Mouse (Mus musculus) megakaryocyte, embryonic 14.5 days (primary cell): ENCODE measurements at regions not wholly inside any gene's neighbourhood (a gene's known extent, or its start where the extent isn't known, plus 50 kb on each side); places are given as distances from the start of the nearest gene placed in this dataset.

ENCODE experiments used
- FLI1 ChIP-seq: IDR thresholded peaks from 2 replicates; pipeline ENCODE4 v1.6.1; 2012; ENCODE audit warnings: low read length, inconsistent platforms, mixed read lengths
- GATA1 ChIP-seq: IDR thresholded peaks from 3 replicates; pipeline ENCODE4 v1.6.1; 2012; ENCODE audit warnings: mixed read lengths, low read length, inconsistent platforms, borderline replicate concordance

DNA sequence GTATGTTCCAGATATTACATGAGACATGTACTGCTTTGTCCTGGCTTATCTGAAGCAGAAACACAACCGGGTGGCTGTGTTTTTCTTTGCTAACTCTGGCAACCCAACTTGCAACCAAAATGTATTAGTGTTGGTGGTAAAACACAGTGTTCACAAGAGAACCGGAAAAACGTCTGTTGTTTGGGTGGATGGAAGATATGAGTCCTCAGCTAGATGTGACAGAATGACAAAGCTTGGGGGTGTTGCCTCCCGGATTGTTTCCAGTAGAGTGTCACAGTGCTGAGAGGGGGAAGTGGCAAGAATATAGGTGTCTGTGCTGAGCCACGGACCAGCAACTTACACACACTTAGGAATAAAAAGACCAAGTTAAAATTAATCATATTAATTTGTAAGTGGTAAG lies 643.5 kb downstream of the Zfp706 start:
- TF ChIP-seq GATA1 (no peak), FLI1 (no peak)
